Mouse (Mus musculus) kidney, embryonic 16.5 days (tissue): Measurements from ENCODE around the gene Olfr166. TPM values are rescaled to one million over a fixed set of nuclear protein-coding genes. Genes with fewer than 3 reads are reported as not detected.
"Not testable (repeated sequence)": the region's sequence is repeated elsewhere in the genome, so short reads cannot be mapped to it uniquely, and the experiment has no call there.

Experiments used
- ATAC-seq: fragments of 200-750 bp; cut with Nextera tagmentation; 2 replicates; pipeline ENCODE4 v1.8.0; 2017; ENCODE audit warnings: moderate TSS enrichment; ENCODE audit not compliant: low FRiP score, low TSS enrichment
- H3K27ac ChIP-seq: fragments of 300-500 bp; sonication (generic); 2 replicates; pipeline ENCODE4 v1.5.1; 2014; ENCODE audit warnings: low read length
- H3K27me3 ChIP-seq: fragments of 300-500 bp; sonication (generic); 2 replicates; pipeline ENCODE4 v1.6.1; 2014; ENCODE audit warnings: low read length, control low read depth, mixed read lengths; ENCODE audit not compliant: insufficient read depth
- H3K36me3 ChIP-seq: fragments of 300-500 bp; sonication (generic); 2 replicates; pipeline ENCODE4 v1.6.1; 2014; ENCODE audit warnings: low read length, control low read depth, mixed read lengths; ENCODE audit not compliant: insufficient read depth
- H3K4me1 ChIP-seq: fragments of 300-500 bp; sonication (generic); 2 replicates; pipeline ENCODE4 v1.6.1; 2014; ENCODE audit warnings: low read length, control low read depth, mixed read lengths; ENCODE audit not compliant: insufficient read depth
- H3K4me2 ChIP-seq: fragments of 300-500 bp; sonication (generic); replicated peaks from 2 replicates; pipeline ENCODE4 v1.6.1; 2014; ENCODE audit warnings: low read depth, low read length
- H3K4me3 ChIP-seq: fragments of 300-500 bp; sonication (generic); 2 replicates; pipeline ENCODE4 v1.5.1; 2014; ENCODE audit warnings: mild to moderate bottlenecking, low read length
- H3K9ac ChIP-seq: fragments of 300-500 bp; sonication (generic); replicated peaks from 2 replicates; pipeline ENCODE4 v1.6.1; 2014; ENCODE audit warnings: low read length
- H3K9me3 ChIP-seq: fragments of 300-500 bp; sonication (generic); 2 replicates; pipeline ENCODE4 v1.6.1; 2016; ENCODE audit warnings: low read length, control low read depth
- WGBS: fragments of 180-500 bp; shearing (Covaris S2); extraction: QIAGEN DNeasy Blood & Tissue Kit; methylation state at CpG from one replicate; pipeline ENCODE4 v1.1.7; 2014; 5-methylcytosine and 5-hydroxymethylcytosine counted together
- polyA plus RNA-seq: library from polyadenylated mRNA; unstranded; fragments of >200 nt; fragmentation: Nextera tagmentation; extraction: Ambion mirVana; gene quantifications from 2 replicates; pipeline ENCODE4 v1.2.1, GENCODE M21; 2015

Gene Olfr166
- not detected in 2 replicates for polyA plus RNA-seq

DNA sequence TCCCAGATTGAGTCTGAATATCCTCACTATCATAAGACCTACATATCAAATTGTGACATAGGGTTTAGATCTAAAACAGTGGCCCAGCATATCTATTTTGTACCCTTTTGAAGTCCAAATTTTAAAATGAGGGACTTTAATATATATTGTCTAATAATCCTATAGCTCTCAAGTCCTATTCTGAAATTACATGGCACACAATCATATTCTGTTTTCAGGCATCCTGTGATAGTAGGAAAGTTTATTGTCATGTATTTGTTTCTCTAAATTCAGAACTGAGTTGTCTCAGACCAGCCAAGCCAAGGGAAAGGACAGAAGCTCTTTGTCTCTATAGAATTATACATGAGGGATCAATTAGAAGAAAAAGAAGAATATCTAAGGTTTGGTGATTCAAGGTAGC lies at the start of gene Olfr166:
Olfr166 (plus strand) TSS at position 301 of the 400 bp plus-strand sequence.
- no peaks in the 10 kb centered on the region for H3K27me3 ChIP-seq
- no peak within 1 kb of the TSS for H3K27ac ChIP-seq
- H3K4me3 ChIP-seq = no peak within 1 kb of the TSS
- no peak for ATAC-seq
- no peak within 1 kb of the TSS for H3K4me2 ChIP-seq
- no peak within 1 kb of the TSS for H3K9ac ChIP-seq
- H3K36me3 ChIP-seq = no peaks in the 10 kb centered on the region
- no peaks in the 10 kb centered on the region; the same call in 1 of the 2 replicates for H3K9me3 ChIP-seq
- H3K4me1 ChIP-seq = no peaks in the 10 kb centered on the region

DNA sequence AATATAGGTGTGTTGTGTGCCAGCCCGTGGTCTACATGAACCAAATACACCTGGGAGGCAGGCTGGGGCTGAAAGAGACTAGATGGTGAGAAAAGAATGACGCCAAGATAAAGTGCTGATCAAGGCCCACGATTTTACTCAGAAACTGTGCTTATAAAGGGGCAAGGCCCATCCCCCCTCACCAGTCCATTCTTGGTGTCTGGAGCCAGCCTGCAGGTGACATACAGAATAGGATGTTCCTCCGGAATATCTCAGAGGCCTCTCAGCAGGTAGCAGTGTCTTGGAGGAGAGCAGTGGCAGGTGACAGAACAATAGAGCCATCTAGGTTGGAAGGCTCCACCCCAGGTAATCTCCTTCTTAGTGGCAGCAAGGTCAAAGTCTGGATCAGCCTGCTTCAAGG lies 24.8 kb upstream of the Olfr166 start:
- H3K27me3 ChIP-seq, H3K9ac ChIP-seq, ATAC-seq, H3K4me1 ChIP-seq, H3K4me3 ChIP-seq, H3K27ac ChIP-seq, H3K9me3 ChIP-seq, H3K36me3 ChIP-seq, H3K4me2 ChIP-seq: not testable (repeated sequence)
- WGBS = 84% methylated on average over 4 of the region's 4 CpGs

GRCm38 (mm10) chr16:19464365-19464764 lies 19.1 kb upstream of the Olfr166 start:
- no peaks in the 10 kb centered on the region for H3K9me3 ChIP-seq
- 100% methylated on average over 1 of the region's 1 CpGs for WGBS
- no peak overlapping the region for H3K9ac ChIP-seq
- H3K4me1 ChIP-seq = no peaks in the 10 kb centered on the region
- no peaks in the 10 kb centered on the region for H3K36me3 ChIP-seq
- H3K4me3 ChIP-seq = no peak overlapping the region
- no peak overlapping the region for H3K4me2 ChIP-seq
- no peak for ATAC-seq
- no peaks in the 10 kb centered on the region for H3K27me3 ChIP-seq
- no peak overlapping the region for H3K27ac ChIP-seq

GRCm38 (mm10) chr16:19522166-19522565 lies 38.7 kb downstream of the Olfr166 start, which contains the start of gene Olfr167:
Gene Olfr167, minus strand, starts transcription at chr16:19522266.
- ATAC-seq = no peak
- WGBS = 76% methylated on average over 2 of the region's 2 CpGs
- no peak within 1 kb of the TSS for H3K27ac ChIP-seq
- H3K4me1 ChIP-seq = no peaks in the 10 kb centered on the region
- no peaks in the 10 kb centered on the region for H3K36me3 ChIP-seq
- H3K9me3 ChIP-seq = no peaks in the 10 kb centered on the region
- no peak within 1 kb of the TSS for H3K9ac ChIP-seq
- H3K4me3 ChIP-seq = no peak within 1 kb of the TSS
- no peaks in the 10 kb centered on the region for H3K27me3 ChIP-seq
- H3K4me2 ChIP-seq = no peak within 1 kb of the TSS

DNA sequence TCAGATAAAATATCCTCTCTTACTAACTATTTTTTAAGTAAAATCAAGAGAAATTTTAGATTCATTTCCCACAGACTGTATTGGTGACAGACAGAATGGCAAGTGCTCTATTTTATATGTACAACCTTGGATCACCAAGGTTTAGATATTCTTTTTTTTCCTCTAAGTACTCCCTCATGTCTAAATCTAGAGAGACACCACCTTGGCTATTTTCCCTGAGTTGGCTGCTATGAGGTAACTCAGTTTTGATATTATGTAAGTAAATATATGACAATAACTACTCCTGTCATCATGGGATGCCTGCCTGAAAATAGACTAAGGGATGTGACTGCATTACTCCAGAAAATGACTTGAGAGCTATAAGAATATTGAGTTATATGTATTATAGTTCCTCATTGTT lies 52.0 kb downstream of the Olfr166 start, which contains the start of gene Olfr168:
Olfr168 (minus strand) TSS at position 101 of the 400 bp plus-strand sequence.
- no peak within 1 kb of the TSS for H3K9ac ChIP-seq
- no peak within 1 kb of the TSS for H3K4me2 ChIP-seq
- ATAC-seq = no peak
- H3K9me3 ChIP-seq = no peaks in the 10 kb centered on the region
- H3K27ac ChIP-seq = no peak within 1 kb of the TSS
- no peaks in the 10 kb centered on the region for H3K36me3 ChIP-seq
- H3K4me3 ChIP-seq = no peak within 1 kb of the TSS
- H3K27me3 ChIP-seq = no peaks in the 10 kb centered on the region
- no peaks in the 10 kb centered on the region for H3K4me1 ChIP-seq

Other genes with a start within 250 kb of the Olfr166 start
- gene Olfr164, start 169.6 kb upstream of the Olfr166 start, polyA plus RNA-seq = not detected in 2 replicates
- gene Olfr165, start 60.6 kb upstream of the Olfr166 start, polyA plus RNA-seq = not detected in 2 replicates
- gene Olfr167, start 38.6 kb downstream of the Olfr166 start, polyA plus RNA-seq = not detected in 2 replicates
- gene Olfr168, start 51.9 kb downstream of the Olfr166 start, polyA plus RNA-seq = not detected in 2 replicates
- gene Olfr169, start 88.1 kb downstream of the Olfr166 start, polyA plus RNA-seq = not detected in 2 replicates
- gene Olfr170, start 128.2 kb downstream of the Olfr166 start, polyA plus RNA-seq = not detected in 2 replicates
- gene Olfr171, start 146.2 kb downstream of the Olfr166 start, polyA plus RNA-seq = not detected in 2 replicates
- gene Lamp3, start 222.7 kb downstream of the Olfr166 start, polyA plus RNA-seq = 0.10 and 0.52 TPM in 2 replicates